Mouse (Mus musculus) E14TG2a.4 (cell line): ENCODE data around the gene Smim15.

ENCODE experiments used
- CTCF ChIP-seq: conservative IDR thresholded peaks from 2 replicates; pipeline ENCODE4 v1.5.1; 2014; ENCODE audit warnings: low read length
- NANOG ChIP-seq: IDR thresholded peaks from 2 replicates; pipeline ENCODE4 v1.6.1; 2014; ENCODE audit warnings: borderline replicate concordance, low read length, mixed read lengths
- POU5F1 ChIP-seq: IDR thresholded peaks from 2 replicates; pipeline ENCODE4 v1.6.1; 2014; ENCODE audit warnings: low read length, borderline replicate concordance

- TF ChIP-seq CTCF (no peak), POU5F1 (no peak), NANOG (no peak)
Observed at GRCm38 (mm10) chr13:108013839-108014238, 30.4 kb upstream of the Smim15 start.
